Mouse (Mus musculus) midbrain, embryonic 13.5 days (tissue): ENCODE measurements around the gene Slc25a36. TPM values are rescaled to one million over a fixed set of nuclear protein-coding genes. Genes with fewer than 3 reads are reported as not detected.

ENCODE experiments used
- ATAC-seq: fragments of 200-750 bp; cut with Nextera tagmentation; 2 replicates; pipeline ENCODE4 v1.8.0; 2017; ENCODE audit warnings: mild to moderate bottlenecking, moderate TSS enrichment, moderate library complexity
- H3K27ac ChIP-seq: fragments of 300-500 bp; sonication (generic); 2 replicates; pipeline ENCODE4 v1.5.1; 2015; ENCODE audit warnings: inconsistent platforms, mild to moderate bottlenecking, moderate library complexity
- H3K27me3 ChIP-seq: fragments of 300-500 bp; sonication (generic); 2 replicates; pipeline ENCODE4 v1.6.1; 2015; ENCODE audit warnings: mild to moderate bottlenecking, inconsistent platforms
- H3K36me3 ChIP-seq: fragments of 300-500 bp; sonication (generic); 2 replicates; pipeline ENCODE4 v1.6.1; 2015; ENCODE audit warnings: mild to moderate bottlenecking, inconsistent platforms
- H3K4me1 ChIP-seq: fragments of 300-500 bp; sonication (generic); replicated peaks from 2 replicates; pipeline ENCODE4 v1.6.1; 2015; ENCODE audit warnings: inconsistent platforms
- H3K4me2 ChIP-seq: fragments of 300-500 bp; sonication (generic); replicated peaks from 2 replicates; pipeline ENCODE4 v1.6.1; 2015; ENCODE audit warnings: moderate library complexity, mild to moderate bottlenecking, inconsistent platforms
- H3K4me3 ChIP-seq: fragments of 300-500 bp; sonication (generic); replicated peaks from 2 replicates; pipeline ENCODE4 v1.5.1; 2015; ENCODE audit warnings: mild to moderate bottlenecking, inconsistent platforms
- H3K9ac ChIP-seq: fragments of 300-500 bp; sonication (generic); replicated peaks from 2 replicates; pipeline ENCODE4 v1.6.1; 2015; ENCODE audit warnings: mild to moderate bottlenecking, inconsistent platforms
- H3K9me3 ChIP-seq: fragments of 300-500 bp; sonication (generic); 2 replicates; pipeline ENCODE4 v1.6.1; 2016; ENCODE audit warnings: mild to moderate bottlenecking, inconsistent platforms
- WGBS: fragments of 180-500 bp; shearing (Covaris S2); methylation state at CpG from one replicate; pipeline ENCODE4 v1.1.7; 2015; 5-methylcytosine and 5-hydroxymethylcytosine counted together
- polyA plus RNA-seq: library from polyadenylated mRNA; unstranded; fragments of >200 nt; fragmentation: Nextera tagmentation; extraction: Ambion mirVana; gene quantifications from 2 replicates; pipeline ENCODE4 v1.2.1, GENCODE M21; 2015

Slc25a36 gene
- polyA plus RNA-seq, 1 experiment from 2014 or later = 74.5 TPM

DNA sequence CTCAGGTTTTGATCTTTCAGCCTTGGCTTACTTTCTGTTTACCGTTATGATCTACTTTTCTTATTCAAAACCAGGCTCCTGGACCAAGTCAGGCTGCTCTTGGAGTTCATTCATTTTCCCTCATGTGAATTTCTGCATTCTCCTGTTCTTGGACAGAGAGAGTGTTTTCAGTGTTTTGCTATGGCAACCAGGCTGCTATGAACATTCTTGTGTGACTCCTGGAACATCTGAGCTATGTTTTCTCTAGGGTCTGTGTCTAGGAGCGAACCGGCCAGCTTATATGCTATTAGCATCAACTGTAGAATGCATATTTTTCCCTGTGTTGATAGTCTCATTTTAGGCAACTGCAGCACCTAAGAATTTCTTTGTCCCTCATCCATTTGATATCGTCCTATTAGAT lies 45.1 kb downstream of the Slc25a36 start:
- Histone ChIP-seq H3K27me3 (no peaks in the 10 kb centered on the region), H3K4me2 (no peak overlapping the region), H3K4me1 (peaks cover 16% of the 10 kb centered on the region), H3K4me3 (no peak overlapping the region), H3K9me3 (no peaks in the 10 kb centered on the region), H3K36me3 (no peaks in the 10 kb centered on the region), H3K9ac (no peak overlapping the region), H3K27ac (no peak overlapping the region)
- no peak for ATAC-seq
- 59% methylated on average over 4 of the region's 4 CpGs for WGBS

DNA sequence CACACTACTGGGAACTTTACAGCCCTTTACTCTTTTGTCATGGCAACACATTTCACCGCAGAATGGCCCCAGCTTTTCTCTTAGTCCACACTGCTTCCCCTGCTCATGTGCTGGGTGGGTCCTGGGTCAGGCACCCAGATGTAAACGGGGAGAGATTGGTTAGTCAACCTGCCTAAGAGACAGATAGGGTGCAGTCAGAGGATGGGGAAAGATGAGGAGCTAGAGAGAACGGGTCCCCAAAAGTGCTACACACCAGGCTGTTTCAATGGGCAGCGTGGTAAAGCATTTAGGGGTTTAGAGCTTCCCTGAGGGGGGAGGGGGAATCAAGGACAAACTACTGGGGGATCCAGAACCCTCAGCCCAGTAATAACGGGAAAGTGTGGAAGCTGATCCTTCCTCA lies 45.7 kb downstream of the Slc25a36 start:
- Histone ChIP-seq H3K27ac (no peak overlapping the region), H3K4me1 (peaks cover 21% of the 10 kb centered on the region), H3K9me3 (no peaks in the 10 kb centered on the region), H3K27me3 (no peaks in the 10 kb centered on the region), H3K36me3 (no peaks in the 10 kb centered on the region), H3K4me2 (no peak overlapping the region), H3K9ac (no peak overlapping the region), H3K4me3 (no peak overlapping the region)
- no peak for ATAC-seq
- WGBS = 50% methylated on average over 5 of the region's 5 CpGs

DNA sequence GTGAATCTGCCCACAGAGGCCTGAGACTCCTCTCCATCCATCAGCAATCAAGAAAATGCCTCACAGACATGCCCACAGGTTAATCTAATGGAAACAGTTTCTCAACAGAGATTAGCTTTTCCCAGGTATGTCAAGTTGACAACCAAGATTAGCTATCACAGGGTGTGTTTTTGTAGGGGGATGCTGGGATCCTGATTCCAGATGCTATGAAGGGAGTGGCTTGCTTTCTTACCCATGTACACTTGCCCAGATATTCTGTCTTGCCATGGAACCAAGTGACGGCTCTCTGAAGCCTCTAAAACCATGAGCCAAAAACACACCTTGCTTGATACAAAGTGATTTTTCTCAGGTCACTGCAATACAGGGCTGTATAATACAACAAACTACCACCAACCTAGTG lies 46.8 kb downstream of the Slc25a36 start:
- Histone ChIP-seq H3K4me3 (no peak overlapping the region), H3K4me2 (no peak overlapping the region), H3K4me1 (peaks cover 21% of the 10 kb centered on the region), H3K36me3 (no peaks in the 10 kb centered on the region), H3K9me3 (no peaks in the 10 kb centered on the region), H3K9ac (no peak overlapping the region), H3K27ac (no peak overlapping the region), H3K27me3 (no peaks in the 10 kb centered on the region)
- no peak for ATAC-seq
- WGBS = 94% methylated on average over 1 of the region's 1 CpGs

DNA sequence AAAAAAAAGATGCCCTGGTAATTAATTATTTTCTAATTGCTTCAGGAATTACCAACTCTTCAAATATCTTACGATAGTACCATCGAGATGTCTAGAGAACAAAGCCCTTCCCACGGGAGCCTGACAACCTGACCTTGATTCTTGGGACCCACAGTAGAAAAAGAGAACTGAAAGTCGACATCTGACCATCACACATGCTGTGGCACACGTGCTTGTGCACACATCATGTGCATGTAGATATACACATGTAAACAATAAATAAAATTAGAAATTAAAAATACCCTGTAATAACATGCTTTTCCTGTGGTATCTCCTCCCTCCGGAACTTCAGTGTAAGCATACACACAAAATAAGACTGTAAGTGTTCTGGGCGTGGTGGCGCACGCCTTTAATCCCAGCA lies 49.3 kb downstream of the Slc25a36 start:
- Histone ChIP-seq H3K36me3 (no peaks in the 10 kb centered on the region), H3K4me3 (no peak overlapping the region), H3K27me3 (no peaks in the 10 kb centered on the region), H3K4me1 (peaks cover 20% of the 10 kb centered on the region), H3K9me3 (no peaks in the 10 kb centered on the region), H3K9ac (no peak overlapping the region), H3K4me2 (no peak overlapping the region), H3K27ac (no peak overlapping the region)
- WGBS = 94% methylated on average over 9 of the region's 9 CpGs
- no peak for ATAC-seq

DNA sequence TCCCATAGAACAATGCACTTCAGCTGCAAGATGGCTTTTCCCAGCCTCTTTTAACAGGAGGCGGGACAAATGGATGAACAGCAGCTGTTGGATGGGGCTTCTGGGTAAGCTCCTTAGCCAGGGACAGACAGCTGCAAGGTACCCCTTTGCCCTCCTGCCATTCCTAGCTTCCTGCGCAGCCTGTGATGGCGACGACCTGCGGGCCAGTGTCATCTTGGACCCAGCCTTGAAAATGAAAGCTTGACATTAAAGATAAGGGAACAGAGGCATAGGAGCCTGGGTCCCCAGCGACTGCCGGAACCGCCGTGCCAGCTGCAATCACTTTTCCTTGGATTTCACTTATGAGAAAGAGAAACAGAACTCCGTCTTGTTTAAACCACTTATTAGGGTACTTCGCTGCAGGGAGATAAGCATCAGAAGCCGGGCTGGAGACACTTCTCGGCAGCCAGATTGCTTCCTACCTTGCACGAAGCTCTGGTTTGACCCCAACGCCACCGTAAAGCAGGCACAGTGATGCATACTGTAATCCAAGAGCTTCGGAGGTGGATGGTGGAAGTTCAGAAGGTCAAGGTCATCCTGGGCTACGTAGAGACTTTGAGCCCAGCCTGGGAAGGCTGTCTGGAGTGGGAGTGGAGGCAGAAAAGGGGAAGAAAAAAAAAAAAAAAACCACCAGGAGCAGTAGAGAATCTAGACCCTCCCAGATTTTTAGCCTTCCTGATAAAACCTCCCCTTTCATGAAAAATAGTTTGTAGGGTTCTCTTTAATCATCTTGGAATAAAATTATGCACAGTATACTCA lies 54.2 kb downstream of the Slc25a36 start:
- H3K27ac ChIP-seq = peak overlapping the region; percentile 48; the same call in 1 of the 2 replicates
- peaks cover 21% of the 10 kb centered on the region for H3K4me1 ChIP-seq
- no peak overlapping the region for H3K4me3 ChIP-seq
- H3K4me2 ChIP-seq = peak overlapping the region; percentile 16
- no peaks in the 10 kb centered on the region for H3K27me3 ChIP-seq
- no peaks in the 10 kb centered on the region for H3K36me3 ChIP-seq
- no peaks in the 10 kb centered on the region for H3K9me3 ChIP-seq
- WGBS = 55% methylated on average over 18 of the region's 18 CpGs
- 0 out of 2 replicates have a peak overlapping the region, but pooled peaks have one; percentile 30 for H3K9ac ChIP-seq
- no peak; the same call in 1 of the 2 replicates for ATAC-seq

DNA sequence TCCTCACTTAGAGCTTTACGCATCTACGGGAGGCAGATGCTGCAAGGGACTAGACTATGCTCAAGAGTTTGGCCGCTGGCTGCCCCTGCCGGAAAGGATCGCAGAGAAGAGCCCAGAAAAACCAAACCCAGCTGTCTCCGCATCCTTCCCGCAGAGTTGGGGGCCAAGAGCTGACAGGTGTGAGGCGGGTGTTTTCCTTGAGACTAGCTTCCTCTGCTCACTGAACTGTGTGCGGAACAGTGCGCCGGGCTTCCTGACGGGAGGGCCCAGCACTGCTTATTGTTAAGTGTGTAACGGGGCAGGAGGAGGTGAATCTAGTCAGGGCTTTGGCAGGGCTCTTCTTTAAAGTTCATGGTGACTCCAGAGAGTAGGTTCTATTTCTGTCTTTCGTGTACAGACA lies 55.1 kb downstream of the Slc25a36 start:
- H3K4me3 ChIP-seq = no peak overlapping the region
- no peak overlapping the region for H3K9ac ChIP-seq
- no peaks in the 10 kb centered on the region for H3K36me3 ChIP-seq
- 0 out of 2 replicates have a peak overlapping the region, but pooled peaks have one; percentile 15 for H3K4me2 ChIP-seq
- H3K27me3 ChIP-seq = no peaks in the 10 kb centered on the region
- 38% methylated on average over 14 of the region's 14 CpGs for WGBS
- H3K27ac ChIP-seq = peak overlapping the region; percentile 48; the same call in 1 of the 2 replicates
- peaks cover 26% of the 10 kb centered on the region for H3K4me1 ChIP-seq
- no peaks in the 10 kb centered on the region for H3K9me3 ChIP-seq
- no peak for ATAC-seq

DNA sequence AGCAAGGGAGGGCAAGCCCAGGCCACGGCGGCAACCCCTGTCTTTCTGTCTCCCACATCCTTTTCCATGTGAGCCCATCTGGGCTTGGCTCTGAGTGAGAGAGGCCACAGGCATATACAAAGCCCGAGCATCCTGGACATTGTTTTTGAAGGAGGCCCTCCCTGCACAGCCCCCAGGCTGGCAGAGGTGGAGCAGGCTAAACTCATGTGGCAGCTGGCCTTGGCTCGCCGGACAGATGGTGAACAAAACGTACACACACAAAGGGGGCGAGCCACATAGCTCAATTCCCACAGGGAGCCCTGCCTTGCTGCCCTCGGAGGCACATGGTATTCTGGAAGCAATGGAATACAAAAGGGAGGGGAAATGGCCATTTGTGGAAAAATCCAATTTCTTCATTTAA lies 59.8 kb downstream of the Slc25a36 start:
- no peaks in the 10 kb centered on the region for H3K9me3 ChIP-seq
- H3K36me3 ChIP-seq = no peaks in the 10 kb centered on the region
- no peaks in the 10 kb centered on the region for H3K27me3 ChIP-seq
- peak; percentile 91 for ATAC-seq
- H3K4me2 ChIP-seq = no peak overlapping the region
- H3K27ac ChIP-seq = peak overlapping the region; percentile 68
- H3K4me1 ChIP-seq = peaks cover 20% of the 10 kb centered on the region
- 16% methylated on average over 8 of the region's 8 CpGs for WGBS
- H3K9ac ChIP-seq = no peak overlapping the region
- no peak overlapping the region for H3K4me3 ChIP-seq

DNA sequence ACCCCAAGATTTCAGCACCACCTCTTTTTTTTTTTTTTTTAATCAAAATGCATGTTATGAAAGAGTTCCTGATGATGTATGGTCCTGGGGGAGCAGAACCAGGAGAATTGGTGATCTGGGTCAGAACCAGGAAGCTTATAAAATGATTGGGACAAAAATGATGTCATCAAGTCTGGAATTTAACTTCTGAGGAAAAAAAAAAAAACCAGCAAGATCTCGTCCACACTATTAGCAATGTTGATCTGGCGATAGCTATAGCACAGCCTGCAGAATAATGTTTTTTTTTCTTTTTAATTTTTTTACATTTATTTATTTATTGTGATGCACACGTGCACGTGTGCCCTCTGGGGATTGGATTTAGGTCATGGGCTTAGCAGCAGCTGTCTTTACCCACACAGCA lies 64.7 kb downstream of the Slc25a36 start:
- Histone ChIP-seq H3K9me3 (no peaks in the 10 kb centered on the region), H3K9ac (no peak overlapping the region), H3K36me3 (no peaks in the 10 kb centered on the region), H3K4me3 (no peak overlapping the region), H3K4me2 (no peak overlapping the region), H3K27ac (no peak overlapping the region), H3K4me1 (peaks cover 11% of the 10 kb centered on the region), H3K27me3 (no peaks in the 10 kb centered on the region)
- no peak for ATAC-seq
- WGBS = 90% methylated on average over 4 of the region's 4 CpGs

DNA sequence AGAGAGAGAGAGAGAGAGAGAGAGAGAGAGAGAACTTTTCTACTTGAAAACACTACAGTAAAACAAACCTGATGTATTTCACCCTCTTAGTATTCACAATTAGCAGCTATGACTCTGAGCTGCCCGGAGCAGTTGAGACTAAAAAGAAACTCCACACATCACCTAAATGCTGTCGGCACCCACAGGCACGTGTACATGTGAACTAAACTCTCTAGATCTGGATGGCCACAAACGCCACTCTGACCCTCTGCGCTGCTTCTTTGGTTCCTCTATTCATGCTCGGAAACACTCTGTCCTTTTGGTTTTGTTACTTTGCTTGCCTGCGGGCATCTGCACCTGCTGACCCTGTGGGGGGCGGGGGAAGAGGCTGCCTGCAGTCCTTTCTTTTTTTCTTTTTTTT lies 69.3 kb downstream of the Slc25a36 start:
- no peak overlapping the region for H3K27ac ChIP-seq
- 0 out of 2 replicates have a peak, but pooled peaks cover 5% of the 10 kb centered on the region for H3K4me1 ChIP-seq
- no peaks in the 10 kb centered on the region for H3K36me3 ChIP-seq
- no peak overlapping the region for H3K9ac ChIP-seq
- no peak overlapping the region for H3K4me3 ChIP-seq
- no peak overlapping the region for H3K4me2 ChIP-seq
- no peaks in the 10 kb centered on the region for H3K27me3 ChIP-seq
- no peaks in the 10 kb centered on the region for H3K9me3 ChIP-seq
- no peak for ATAC-seq
- WGBS = 62% methylated on average over 8 of the region's 8 CpGs

DNA sequence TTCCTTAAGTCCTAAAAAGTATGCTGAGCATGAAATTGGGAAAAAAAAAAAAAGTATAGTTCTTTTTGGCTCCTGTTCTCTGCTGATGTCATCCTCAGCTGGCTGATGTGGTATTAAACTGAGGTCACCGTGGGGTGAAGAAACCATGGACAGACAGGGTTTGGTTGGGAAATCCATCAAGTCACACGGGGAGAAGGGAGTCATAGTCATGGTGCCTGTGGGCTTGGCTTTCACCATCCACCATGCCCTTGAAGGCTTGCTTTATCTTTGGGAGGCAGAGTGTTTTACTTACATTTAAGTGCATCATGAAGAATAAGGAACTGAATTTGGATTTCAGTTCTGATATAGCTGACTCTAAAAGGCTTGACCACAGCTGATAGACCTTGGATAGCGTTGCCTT lies 72.9 kb downstream of the Slc25a36 start:
- Histone ChIP-seq H3K9ac (no peak overlapping the region), H3K4me2 (no peak overlapping the region)
- WGBS = 96% methylated on average over 3 of the region's 3 CpGs

DNA sequence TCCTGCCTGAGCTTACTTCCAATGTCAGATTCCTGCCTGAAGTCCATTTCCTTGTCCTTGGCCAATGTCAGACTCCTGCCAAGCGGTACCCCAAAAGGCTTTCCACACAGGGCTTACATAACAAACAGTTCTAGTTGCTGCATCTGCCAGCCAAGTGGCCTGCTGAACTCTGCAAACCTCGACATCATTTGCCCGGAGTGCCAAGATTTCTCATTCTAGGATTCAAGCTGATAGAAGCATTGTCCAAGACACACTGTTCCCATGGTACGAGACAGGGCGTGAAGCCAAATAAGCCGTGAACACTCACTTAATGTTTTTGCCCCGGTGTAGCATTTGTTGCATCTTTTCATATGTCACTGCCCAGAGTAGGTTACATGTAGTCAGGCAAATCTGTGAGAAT lies 74.3 kb downstream of the Slc25a36 start:
- no peak for ATAC-seq
- no peaks in the 10 kb centered on the region for H3K9me3 ChIP-seq
- H3K27me3 ChIP-seq = no peaks in the 10 kb centered on the region
- no peaks in the 10 kb centered on the region for H3K36me3 ChIP-seq
- 0 out of 2 replicates have a peak, but pooled peaks cover 5% of the 10 kb centered on the region for H3K4me1 ChIP-seq
- no peak overlapping the region for H3K27ac ChIP-seq
- H3K4me3 ChIP-seq = no peak overlapping the region
- WGBS = 87% methylated on average over 7 of the region's 7 CpGs
- no peak overlapping the region for H3K9ac ChIP-seq
- no peak overlapping the region for H3K4me2 ChIP-seq

More for the DNA sequence above, 72.9 kb downstream of the Slc25a36 start:
- H3K4me1 ChIP-seq = 0 out of 2 replicates have a peak, but pooled peaks cover 5% of the 10 kb centered on the region
- H3K4me3 ChIP-seq = no peak overlapping the region
- H3K27me3 ChIP-seq = no peaks in the 10 kb centered on the region
- no peak for ATAC-seq
- no peaks in the 10 kb centered on the region for H3K36me3 ChIP-seq
- no peaks in the 10 kb centered on the region for H3K9me3 ChIP-seq
- no peak overlapping the region for H3K27ac ChIP-seq

DNA sequence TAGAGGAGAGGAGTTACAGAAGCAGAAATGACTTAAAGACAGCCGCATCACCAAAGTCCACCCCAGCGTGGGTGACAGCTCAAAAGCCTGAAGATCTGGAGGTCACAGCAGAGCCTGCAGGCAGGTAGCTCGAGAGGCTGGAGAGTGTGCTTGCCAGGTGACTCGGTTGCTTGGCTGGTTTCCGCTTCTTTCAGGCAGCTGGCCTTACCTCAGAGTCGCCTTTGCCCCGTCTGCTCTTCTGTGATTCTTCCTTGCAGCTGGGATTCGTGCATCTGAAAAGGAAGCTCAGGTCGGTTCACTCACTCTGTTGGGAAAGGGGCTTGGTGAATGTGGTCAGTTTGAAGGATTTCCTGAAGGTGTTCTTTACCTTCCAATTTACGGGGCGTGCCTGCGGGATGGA lies 83.6 kb downstream of the Slc25a36 start:
- 79% methylated on average over 12 of the region's 12 CpGs for WGBS
- H3K9me3 ChIP-seq = no peaks in the 10 kb centered on the region
- no peak overlapping the region for H3K27ac ChIP-seq
- no peak overlapping the region for H3K4me2 ChIP-seq
- no peaks in the 10 kb centered on the region for H3K36me3 ChIP-seq
- no peak overlapping the region for H3K4me3 ChIP-seq
- ATAC-seq = no peak
- H3K9ac ChIP-seq = no peak overlapping the region
- no peaks in the 10 kb centered on the region for H3K4me1 ChIP-seq
- H3K27me3 ChIP-seq = no peaks in the 10 kb centered on the region

DNA sequence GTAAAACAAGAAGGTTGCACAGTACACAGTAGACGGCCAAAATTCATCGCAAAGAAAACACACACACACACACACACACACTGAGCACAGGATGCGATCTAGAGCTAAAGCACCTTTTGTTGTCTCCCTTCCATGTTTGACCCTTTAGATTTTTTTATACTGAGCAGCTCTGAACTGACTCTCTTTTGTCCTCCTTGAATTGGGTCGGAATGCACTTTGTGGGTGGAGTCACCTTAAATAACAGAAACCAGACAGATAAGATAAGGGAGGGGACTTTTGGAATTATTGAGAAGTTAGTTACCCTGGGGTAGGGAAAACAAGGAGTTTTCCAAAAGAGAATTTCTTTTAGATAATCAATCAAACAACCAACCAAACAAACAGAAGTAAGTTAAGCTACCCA lies 85.0 kb downstream of the Slc25a36 start:
- Histone ChIP-seq H3K27me3 (no peaks in the 10 kb centered on the region), H3K27ac (no peak overlapping the region), H3K4me2 (no peak overlapping the region), H3K4me1 (no peaks in the 10 kb centered on the region), H3K36me3 (no peaks in the 10 kb centered on the region), H3K4me3 (no peak overlapping the region), H3K9ac (no peak overlapping the region), H3K9me3 (no peaks in the 10 kb centered on the region)
- WGBS = 88% methylated on average over 4 of the region's 4 CpGs
- no peak for ATAC-seq
